Mouse (Mus musculus): ENCODE results near the gene 1700001K19Rik.
"Not testable (repeated sequence)": the region's sequence is repeated elsewhere in the genome, so short reads cannot be mapped to it uniquely, and the experiment has no call there.

1700001K19Rik gene

DNA sequence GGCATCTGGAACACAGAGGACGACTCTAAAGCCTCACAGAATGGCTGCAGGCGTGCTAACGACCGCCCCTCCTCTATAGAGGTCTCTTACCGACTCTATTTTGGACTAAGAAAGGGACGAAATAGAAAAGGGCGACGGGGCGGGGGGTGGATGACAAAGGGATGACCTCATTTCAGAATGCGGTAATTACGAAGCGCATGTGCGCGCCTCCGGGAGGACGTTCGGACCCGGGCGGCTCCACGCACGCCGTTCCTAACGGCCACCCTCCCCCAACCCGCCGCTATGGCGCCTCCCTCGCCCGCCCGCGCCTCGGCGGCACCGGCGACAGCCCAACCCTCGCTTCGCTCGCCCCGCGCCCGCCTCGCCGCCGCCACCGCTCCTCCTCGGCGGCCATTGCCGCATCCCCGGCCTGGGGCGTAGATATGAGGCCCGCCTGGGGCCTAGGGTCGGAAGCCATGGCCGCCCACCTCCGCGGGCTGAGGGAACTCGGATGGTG lies 13.3 kb upstream of the 1700001K19Rik start:
- peak; percentile 78 for DNase-seq

DNA sequence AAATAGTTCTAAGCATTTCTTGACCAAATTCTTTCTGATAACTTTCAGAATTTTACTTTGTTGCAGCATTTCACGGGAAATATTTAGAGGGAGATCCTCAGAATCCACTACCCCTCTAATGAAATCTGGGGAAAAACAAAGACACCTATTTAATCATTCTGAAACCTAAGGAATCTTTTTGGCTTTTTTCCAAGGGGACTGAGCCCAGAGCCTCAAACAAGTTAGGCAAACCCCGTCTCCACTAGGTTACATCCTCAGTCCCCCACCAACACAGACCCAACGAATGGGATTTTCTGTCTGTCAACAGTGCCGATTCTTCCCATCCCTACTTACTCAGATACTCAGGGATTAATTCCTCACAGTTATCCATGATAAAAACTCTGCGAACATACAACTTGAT lies 11.0 kb upstream of the 1700001K19Rik start:
- not testable (repeated sequence) for DNase-seq

DNA sequence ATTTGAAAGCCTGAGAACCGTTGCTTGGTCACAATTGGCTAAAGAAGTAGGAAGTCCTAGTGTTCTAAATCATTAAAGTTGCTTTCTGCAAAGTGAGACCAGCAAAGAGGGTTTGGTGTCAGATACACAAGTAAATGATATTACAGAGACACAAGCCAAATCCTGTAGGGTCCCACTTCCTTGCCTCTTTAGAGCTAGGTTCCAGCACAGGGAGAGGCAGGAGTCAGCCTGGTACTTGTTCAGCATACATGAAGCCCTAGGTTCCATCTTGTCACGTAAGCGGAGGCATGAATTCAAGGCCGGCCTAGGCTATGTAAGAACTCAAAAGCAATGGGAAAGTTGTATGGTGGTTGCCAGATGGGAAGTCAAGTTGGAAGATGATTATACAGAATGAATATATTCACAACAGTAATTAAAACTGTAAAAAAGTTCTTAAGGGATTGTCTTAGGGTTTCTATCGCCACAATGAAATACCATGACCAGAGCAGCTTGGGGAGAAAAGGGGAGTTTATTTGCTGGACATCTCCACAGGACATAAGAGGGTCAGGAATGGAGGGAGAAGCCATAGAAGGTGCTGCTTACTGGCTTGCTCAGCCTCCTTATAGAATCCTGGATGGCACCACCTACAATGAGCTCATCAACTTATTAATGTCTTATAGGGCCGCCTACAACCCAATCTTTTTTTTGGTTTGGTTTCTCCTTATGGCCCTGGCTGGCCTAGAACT lies 7.7 kb upstream of the 1700001K19Rik start:
- no peak for DNase-seq

GRCm38 (mm10) chr12:110688921-110689320 lies 6.5 kb upstream of the 1700001K19Rik start:
- not testable (repeated sequence) for DNase-seq

DNA sequence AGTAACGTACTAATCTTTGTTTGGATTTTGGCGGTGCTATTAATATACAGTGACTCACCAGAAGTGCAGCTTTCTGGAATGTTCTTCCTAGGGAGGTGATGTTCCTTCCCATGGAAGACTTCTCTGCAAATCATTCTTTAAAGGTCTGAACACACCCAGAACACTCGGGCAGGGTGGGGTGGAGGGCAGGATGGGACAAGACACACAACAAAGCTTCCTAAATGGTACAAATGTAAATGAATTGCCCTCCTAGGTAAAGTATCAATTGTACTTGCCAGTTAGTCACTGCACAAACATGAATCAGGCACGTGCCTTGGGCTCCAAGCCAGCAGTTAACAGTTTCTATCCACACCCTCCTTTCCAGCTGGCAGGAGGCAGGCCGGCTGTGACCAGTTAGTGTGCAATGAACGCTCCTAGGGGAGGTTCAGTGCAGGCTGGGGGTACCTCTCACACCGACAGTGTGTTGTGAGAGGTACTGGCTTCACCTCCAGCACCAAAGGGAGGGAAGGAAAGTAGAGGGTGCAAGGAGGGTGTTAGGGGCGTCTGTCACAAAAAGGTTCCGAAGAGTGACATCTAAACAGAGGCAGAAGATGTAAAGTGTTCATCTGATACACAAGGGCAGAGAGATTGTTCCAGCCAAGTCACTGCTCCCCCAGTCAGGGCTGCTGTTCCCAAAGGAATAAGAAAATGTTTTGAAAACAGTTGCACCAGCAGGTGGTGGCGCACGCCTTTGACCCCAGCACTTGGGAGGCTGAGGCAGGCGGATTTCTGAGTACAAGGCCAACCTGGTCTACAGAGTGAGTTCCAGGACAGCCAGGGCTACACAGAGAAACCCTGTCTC lies 5.7 kb upstream of the 1700001K19Rik start:
- DNase-seq, result peak; percentile 42

DNA sequence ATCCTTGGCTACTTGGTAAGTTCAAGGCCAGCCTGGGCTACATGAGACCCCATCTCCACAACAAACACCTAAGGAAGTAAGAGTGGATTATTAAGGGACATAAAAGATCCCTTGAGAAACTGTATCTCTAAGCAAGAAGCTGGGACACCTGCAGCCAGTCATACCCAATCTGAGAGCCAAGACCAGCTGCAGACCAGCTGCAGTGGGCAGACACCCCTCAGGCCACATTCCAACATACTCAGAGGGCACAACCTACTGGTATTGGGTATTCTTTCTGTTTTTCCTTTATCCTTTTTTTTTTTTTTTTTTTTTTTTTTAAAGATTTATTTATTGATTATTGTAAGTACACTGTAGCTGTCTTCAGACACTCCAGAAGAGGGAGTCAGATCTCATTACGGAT lies 1.2 kb upstream of the 1700001K19Rik start:
- no peak for DNase-seq

GRCm38 (mm10) chr12:110681878-110682277 lies 541 bp downstream of the 1700001K19Rik start:
- DNase-seq, result peak; percentile 39

- DNase-seq, result peak; percentile 67
Observed at GRCm38 (mm10) chr12:110681191-110681590, 1.2 kb downstream of the 1700001K19Rik start.

DNA sequence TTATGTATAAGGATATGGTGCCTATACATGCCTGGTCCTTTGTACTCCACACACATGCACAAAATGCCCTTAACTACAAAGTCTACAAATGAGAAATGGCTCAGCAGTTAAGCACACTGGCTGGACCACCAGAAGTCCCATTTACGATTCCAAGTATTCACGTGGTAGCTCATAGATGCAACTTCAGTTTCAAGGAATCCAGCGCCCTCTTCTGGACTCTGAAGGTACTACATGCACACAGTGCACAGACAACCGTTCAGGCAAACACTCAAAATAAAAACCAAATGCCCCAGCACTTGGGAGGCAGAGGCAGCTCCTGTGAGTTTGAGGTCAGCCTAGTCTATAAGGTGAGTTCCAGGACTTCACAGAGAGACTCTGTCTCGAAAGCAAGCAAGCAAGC lies 8.2 kb downstream of the 1700001K19Rik start:
- DNase-seq, result peak; percentile 52

DNA sequence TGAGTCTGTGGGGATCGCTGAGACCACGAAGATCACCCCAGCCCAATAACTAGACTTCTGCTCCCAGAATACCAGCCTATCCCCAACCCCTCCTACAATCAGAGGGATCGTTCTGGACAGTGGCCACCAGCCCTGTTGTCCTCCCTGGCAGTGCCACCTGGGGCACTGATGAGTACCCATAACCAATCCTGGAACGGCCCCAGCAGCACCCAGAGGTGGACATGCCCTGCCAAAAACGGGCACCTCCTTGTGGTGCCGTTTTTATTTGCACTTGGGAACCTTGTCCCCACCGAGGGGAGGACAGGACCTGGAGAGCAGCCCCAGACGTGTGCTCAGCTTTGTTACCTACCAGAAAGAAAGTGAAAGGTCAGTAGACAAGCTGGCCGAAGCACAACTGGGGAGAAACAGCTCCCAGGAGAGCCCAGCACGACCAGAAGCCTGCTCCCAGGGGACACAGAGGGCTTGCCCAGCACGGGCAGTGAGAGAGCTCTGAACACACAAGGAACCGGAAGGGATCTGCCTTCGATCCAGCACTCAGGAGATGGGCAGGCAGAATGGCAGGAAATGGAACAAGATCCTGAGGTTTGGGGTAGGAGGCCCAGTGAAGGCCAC lies 14.8 kb downstream of the 1700001K19Rik start:
- DNase-seq, result no peak

DNA sequence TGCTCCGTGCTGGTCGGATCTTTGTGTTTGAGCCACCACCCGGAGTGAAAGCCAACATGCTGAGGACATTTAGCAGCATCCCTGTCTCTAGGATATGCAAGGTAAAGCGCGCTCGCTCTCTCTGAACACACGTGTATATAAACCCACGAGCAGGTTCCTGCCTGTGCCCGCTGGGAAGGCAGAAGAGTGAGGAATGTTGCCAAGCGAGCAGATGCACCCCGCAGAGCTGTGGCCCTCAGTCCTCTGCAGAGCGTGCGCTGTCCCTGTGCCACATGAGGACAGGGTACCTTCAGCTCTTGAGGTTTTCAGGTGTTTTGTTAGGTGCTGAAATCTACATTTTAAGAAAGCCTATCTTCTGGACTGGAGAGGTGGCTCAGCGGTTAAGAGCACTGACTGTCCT lies 20.7 kb downstream of the 1700001K19Rik start:
- DNase-seq, result no peak

DNA sequence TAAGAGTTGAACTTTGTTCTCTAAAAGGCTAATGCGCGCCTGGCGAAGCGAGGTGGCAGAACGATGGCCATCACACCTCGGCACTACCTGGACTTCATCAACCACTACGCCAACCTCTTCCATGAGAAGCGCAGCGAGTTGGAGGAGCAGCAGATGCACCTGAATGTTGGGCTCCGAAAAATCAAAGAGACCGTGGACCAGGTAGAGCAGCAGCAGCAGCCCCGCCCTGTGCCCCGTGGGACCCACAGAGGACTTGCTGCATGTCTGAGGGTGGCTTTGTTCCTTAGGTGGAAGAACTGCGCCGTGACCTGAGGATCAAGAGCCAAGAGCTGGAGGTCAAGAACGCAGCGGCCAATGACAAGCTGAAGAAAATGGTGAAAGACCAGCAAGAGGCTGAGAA lies 31.0 kb downstream of the 1700001K19Rik start:
- no peak for DNase-seq

DNA sequence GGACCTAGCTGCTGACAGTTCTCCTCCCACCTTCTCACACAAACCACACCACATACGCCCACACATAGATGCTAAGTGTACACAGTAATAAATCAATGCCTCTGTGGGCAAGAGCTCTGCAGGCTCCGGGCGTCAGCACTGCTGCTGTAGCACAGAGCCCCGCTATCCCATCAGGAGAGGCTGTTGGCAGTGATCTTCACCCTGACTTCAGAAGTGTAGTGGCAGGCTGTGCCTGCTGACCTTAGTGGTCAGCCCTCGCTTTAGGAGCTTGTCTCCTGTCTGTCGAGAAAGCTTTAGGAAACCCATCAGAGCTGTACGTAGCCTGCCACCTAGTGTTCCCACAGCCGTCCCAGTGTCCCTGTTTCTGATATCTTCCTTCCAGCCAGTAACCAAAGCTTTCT lies 32.2 kb downstream of the 1700001K19Rik start:
- DNase-seq, result no peak

DNA sequence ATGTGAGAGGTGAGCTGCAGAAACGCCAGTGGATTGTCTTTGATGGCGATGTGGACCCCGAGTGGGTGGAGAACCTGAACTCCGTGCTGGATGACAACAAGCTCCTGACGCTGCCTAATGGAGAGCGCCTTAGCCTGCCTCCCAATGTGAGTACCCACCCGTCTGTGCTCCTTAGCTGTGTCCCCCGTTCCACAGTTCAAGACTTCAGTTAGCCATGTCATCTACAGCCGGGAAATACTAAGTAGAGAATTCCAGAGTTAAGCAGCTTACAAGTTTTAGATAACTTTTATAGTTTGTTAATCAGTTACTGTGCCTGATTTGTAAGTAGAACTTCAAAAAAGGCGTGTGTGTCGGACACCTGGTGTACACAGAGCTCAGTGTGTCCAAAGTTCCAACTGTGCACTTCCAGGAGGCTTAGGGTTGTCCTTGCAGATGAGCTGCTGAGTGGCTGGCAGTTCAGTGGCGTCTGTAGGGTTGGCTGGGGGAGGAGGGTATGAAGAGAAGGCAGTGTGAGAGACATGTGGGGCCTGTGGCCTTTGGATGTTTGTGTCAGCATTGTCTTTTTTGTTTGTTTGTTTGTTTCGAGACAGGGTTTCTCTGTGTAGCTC lies 44.8 kb downstream of the 1700001K19Rik start:
- no peak for DNase-seq

GRCm38 (mm10) chr12:110636293-110636692 lies 46.1 kb downstream of the 1700001K19Rik start:
- no peak for DNase-seq

DNA sequence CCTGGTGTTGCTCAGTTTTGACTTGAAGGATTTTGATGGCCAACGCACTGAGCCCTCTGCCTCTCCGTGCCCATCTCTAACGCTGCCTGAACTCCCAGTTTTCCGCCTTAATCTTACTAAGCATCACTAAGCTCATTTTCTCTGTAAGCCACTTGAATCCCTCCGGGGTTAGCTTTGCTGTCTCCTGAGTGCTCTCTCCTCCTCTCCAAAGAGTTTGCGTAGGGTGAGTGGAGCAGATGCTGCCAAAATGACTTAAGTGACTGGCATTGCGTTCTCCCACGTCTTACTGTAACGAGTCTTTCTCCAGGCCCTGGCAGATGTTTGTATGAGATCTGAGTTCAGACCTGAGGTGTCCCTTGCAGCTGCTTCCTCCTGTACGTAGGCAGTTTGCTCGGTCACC lies 52.4 kb downstream of the 1700001K19Rik start:
- DNase-seq, result peak; percentile 68

Data from retina, postnatal 1 day (tissue).